Mouse (Mus musculus) cerebellum, adult 11-12 months (tissue): ENCODE data around the gene Mybl2.

Source experiments
- DNase-seq: peaks from one replicate; pipeline ENCODE4 v3.0.0; 2022

Gene Mybl2

GRCm38 (mm10) chr2:163073023-163073757 lies 18.7 kb downstream of the Mybl2 start:
- DNase-seq: no peak

GRCm38 (mm10) chr2:163074006-163074405 lies 19.5 kb downstream of the Mybl2 start:
- no peak for DNase-seq

GRCm38 (mm10) chr2:163074808-163075207 lies 20.3 kb downstream of the Mybl2 start:
- no peak for DNase-seq

- DNase-seq: no peak
Observed at GRCm38 (mm10) chr2:163075234-163075633, 20.7 kb downstream of the Mybl2 start.

- DNase-seq: no peak
Observed at GRCm38 (mm10) chr2:163079041-163079440, 24.6 kb downstream of the Mybl2 start.

- no peak for DNase-seq
Observed at GRCm38 (mm10) chr2:163082591-163082990, 28.1 kb downstream of the Mybl2 start.

- no peak for DNase-seq
Observed at GRCm38 (mm10) chr2:163084519-163084918, 30.0 kb downstream of the Mybl2 start.

GRCm38 (mm10) chr2:163085047-163085446 lies 30.6 kb downstream of the Mybl2 start:
- no peak for DNase-seq

- DNase-seq: no peak
Observed at GRCm38 (mm10) chr2:163086561-163086960, 32.1 kb downstream of the Mybl2 start.

- no peak for DNase-seq
Observed at GRCm38 (mm10) chr2:163087728-163088127, 33.2 kb downstream of the Mybl2 start, which contains the start of gene Gtsf1l. TSS of gene Gtsf1l (minus strand) at chr2:163087855.

GRCm38 (mm10) chr2:163089475-163090123 lies 35.1 kb downstream of the Mybl2 start:
- DNase-seq: no peak

GRCm38 (mm10) chr2:163094909-163095308 lies 40.4 kb downstream of the Mybl2 start:
- no peak for DNase-seq

GRCm38 (mm10) chr2:163095784-163096183 lies 41.3 kb downstream of the Mybl2 start:
- no peak for DNase-seq

- no peak for DNase-seq
Observed at GRCm38 (mm10) chr2:163099919-163100318, 45.4 kb downstream of the Mybl2 start.

GRCm38 (mm10) chr2:163100551-163100950 lies 46.1 kb downstream of the Mybl2 start:
- DNase-seq: no peak

- DNase-seq: no peak
Observed at GRCm38 (mm10) chr2:163101646-163102203, 47.2 kb downstream of the Mybl2 start.

GRCm38 (mm10) chr2:163102216-163102615 lies 47.7 kb downstream of the Mybl2 start:
- no peak for DNase-seq

- no peak for DNase-seq
Observed at GRCm38 (mm10) chr2:163102900-163103653, 48.6 kb downstream of the Mybl2 start.

GRCm38 (mm10) chr2:163104086-163104770 lies 49.7 kb downstream of the Mybl2 start:
- DNase-seq: no peak

- DNase-seq: no peak
Observed at GRCm38 (mm10) chr2:163108385-163108784, 53.9 kb downstream of the Mybl2 start.

GRCm38 (mm10) chr2:163110706-163111105 lies 56.2 kb downstream of the Mybl2 start:
- no peak for DNase-seq

GRCm38 (mm10) chr2:163111413-163112201 lies 57.1 kb downstream of the Mybl2 start:
- DNase-seq: no peak
